Mouse (Mus musculus) MEL (cell line): ENCODE data around the gene Bnip2.
A peak's percentile ranks its signal among the peaks of the same experiment; 100 is the strongest.

Source experiments
- BHLHE40 ChIP-seq: IDR thresholded peaks from 2 replicates; pipeline ENCODE4 v1.6.1; 2012; ENCODE audit warnings: low read depth, mild to moderate bottlenecking, inconsistent platforms, low read length, improper control_type of control experiment, borderline replicate concordance
- CTCF ChIP-seq, 3 experiments: IDR thresholded peaks in 2 of 3; conservative IDR thresholded peaks in 1 of 3; 2 replicates each; pipeline ENCODE4 v1.5.1; 2011 to 2012; ENCODE audit warnings: low read length in 3 of 3, low read depth in 2 of 3, mild to moderate bottlenecking in 2 of 3, improper control_type of control experiment in 1 of 3, inconsistent platforms in 1 of 3, mixed read lengths in 1 of 3, moderate library complexity in 1 of 3; ENCODE audit not compliant: control insufficient read depth in 1 of 3, insufficient read depth in 1 of 3, poor library complexity in 1 of 3, severe bottlenecking in 1 of 3
- EP300 ChIP-seq, 2 experiments: IDR thresholded peaks; 2 replicates each; pipeline ENCODE4 v1.6.1; 2011; ENCODE audit warnings: improper control_type of control experiment in 2 of 2, low read length in 2 of 2, low read depth in 1 of 2, mild to moderate bottlenecking in 1 of 2
- MAFK ChIP-seq: IDR thresholded peaks from 2 replicates; pipeline ENCODE4 v1.6.1; 2011; ENCODE audit warnings: low read depth, mild to moderate bottlenecking, low read length, improper control_type of control experiment, borderline replicate concordance
- MAZ ChIP-seq: IDR thresholded peaks from 2 replicates; pipeline ENCODE4 v1.6.1; 2012; ENCODE audit warnings: low read depth, mild to moderate bottlenecking, inconsistent platforms, low read length, improper control_type of control experiment
- NELFE ChIP-seq: IDR thresholded peaks from 2 replicates; pipeline ENCODE4 v1.6.1; 2011; ENCODE audit warnings: low read depth, low read length, improper control_type of control experiment
- NRF1 ChIP-seq: IDR thresholded peaks from 2 replicates; pipeline ENCODE4 v1.6.1; 2014; ENCODE audit warnings: low read depth, mild to moderate bottlenecking, inconsistent platforms, low read length, improper control_type of control experiment, moderate library complexity; ENCODE audit not compliant: poor library complexity, insufficient read depth, severe bottlenecking
- POLR2A ChIP-seq, 2 experiments: IDR thresholded peaks; 2 replicates each; pipeline ENCODE4 v1.6.1; 2011 to 2012; ENCODE audit warnings: low read length in 2 of 2, mild to moderate bottlenecking in 2 of 2, control low read depth in 1 of 2, improper control_type of control experiment in 1 of 2, low read depth in 1 of 2, moderate library complexity in 1 of 2; ENCODE audit not compliant: control insufficient read depth in 1 of 2, insufficient read depth in 1 of 2, poor library complexity in 1 of 2
- SIN3A ChIP-seq: IDR thresholded peaks from 2 replicates; pipeline ENCODE4 v1.6.1; 2012; ENCODE audit warnings: low read length, improper control_type of control experiment, inconsistent platforms
- TAL1 ChIP-seq: IDR thresholded peaks from 2 replicates; pipeline ENCODE4 v1.6.1; 2012; ENCODE audit warnings: mild to moderate bottlenecking, inconsistent platforms, low read length, moderate library complexity, mixed read lengths
- TCF12 ChIP-seq: IDR thresholded peaks from 2 replicates; pipeline ENCODE4 v1.6.1; 2014; ENCODE audit warnings: low read depth, mild to moderate bottlenecking, inconsistent platforms, low read length, improper control_type of control experiment, moderate library complexity

DNA sequence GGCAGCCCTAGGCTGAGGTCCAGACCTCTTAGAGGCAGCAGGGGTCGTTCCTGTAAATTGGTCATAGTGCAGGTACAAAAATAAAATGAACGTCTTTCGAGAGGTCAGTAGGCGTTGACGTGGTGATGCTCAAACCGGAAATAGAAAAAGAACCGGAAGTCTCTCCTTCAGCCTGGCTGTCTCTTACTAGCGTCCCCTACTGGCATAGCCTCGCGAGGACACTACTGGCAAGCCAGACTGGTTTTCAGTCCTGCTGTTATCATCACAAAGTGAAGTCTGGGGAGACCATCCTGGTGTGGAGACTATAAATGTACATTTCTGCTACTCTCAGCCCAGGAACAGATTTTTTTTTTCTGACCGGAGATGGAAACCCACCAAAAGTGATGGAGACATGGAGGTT lies 51.3 kb downstream of the Bnip2 start:
- TF ChIP-seq CTCF (IDR thresholded peaks at IDR 0.05 in 2 of 3, conservative IDR thresholded peaks at IDR 0.05 in 1 of 3; ENCODE audit: control insufficient read depth in 1 of 3, insufficient read depth in 1 of 3, low read depth in 2 of 3, low read length in 3 of 3, poor library complexity in 1 of 3, severe bottlenecking in 1 of 3) (peak in 1 of 3 experiments; percentile 9; a peak in 2 of 6 replicates), MAZ (no peak), TAL1 (no peak), NRF1 (no peak), POLR2A (IDR thresholded peaks at IDR 0.05; ENCODE audit: control insufficient read depth in 1 of 2, insufficient read depth in 1 of 2, low read depth in 1 of 2, low read length in 2 of 2, poor library complexity in 1 of 2) (no peak), SIN3A (no peak), EP300 (IDR thresholded peaks at IDR 0.05; ENCODE audit: low read depth in 1 of 2, low read length in 2 of 2) (no peak), NELFE (no peak), MAFK (no peak), TCF12 (no peak), BHLHE40 (no peak)
